Mouse (Mus musculus) G1E (cell line): ENCODE measurements around the gene Baiap2.

Experiments
- CTCF ChIP-seq: IDR thresholded peaks from 2 replicates; pipeline ENCODE4 v1.5.1; 2012; ENCODE audit warnings: low read depth, low read length, inconsistent platforms, mixed read lengths
- GATA1 ChIP-seq: IDR thresholded peaks from 2 replicates; pipeline ENCODE4 v1.6.1; 2012; ENCODE audit warnings: borderline replicate concordance, low read length, inconsistent platforms, mixed read lengths
- GATA2 ChIP-seq: IDR thresholded peaks from 2 replicates; pipeline ENCODE4 v1.6.1; 2012; ENCODE audit warnings: low read depth, low read length, inconsistent platforms, borderline replicate concordance
- POLR2AphosphoS5 ChIP-seq: IDR thresholded peaks from 2 replicates; pipeline ENCODE4 v1.6.1; 2012; ENCODE audit warnings: low read depth, low read length, inconsistent platforms; ENCODE audit not compliant: insufficient replicate concordance
- TAL1 ChIP-seq: conservative IDR thresholded peaks from 2 replicates; pipeline ENCODE4 v1.6.1; 2012; ENCODE audit warnings: low read depth, low read length, inconsistent platforms, mixed read lengths

DNA sequence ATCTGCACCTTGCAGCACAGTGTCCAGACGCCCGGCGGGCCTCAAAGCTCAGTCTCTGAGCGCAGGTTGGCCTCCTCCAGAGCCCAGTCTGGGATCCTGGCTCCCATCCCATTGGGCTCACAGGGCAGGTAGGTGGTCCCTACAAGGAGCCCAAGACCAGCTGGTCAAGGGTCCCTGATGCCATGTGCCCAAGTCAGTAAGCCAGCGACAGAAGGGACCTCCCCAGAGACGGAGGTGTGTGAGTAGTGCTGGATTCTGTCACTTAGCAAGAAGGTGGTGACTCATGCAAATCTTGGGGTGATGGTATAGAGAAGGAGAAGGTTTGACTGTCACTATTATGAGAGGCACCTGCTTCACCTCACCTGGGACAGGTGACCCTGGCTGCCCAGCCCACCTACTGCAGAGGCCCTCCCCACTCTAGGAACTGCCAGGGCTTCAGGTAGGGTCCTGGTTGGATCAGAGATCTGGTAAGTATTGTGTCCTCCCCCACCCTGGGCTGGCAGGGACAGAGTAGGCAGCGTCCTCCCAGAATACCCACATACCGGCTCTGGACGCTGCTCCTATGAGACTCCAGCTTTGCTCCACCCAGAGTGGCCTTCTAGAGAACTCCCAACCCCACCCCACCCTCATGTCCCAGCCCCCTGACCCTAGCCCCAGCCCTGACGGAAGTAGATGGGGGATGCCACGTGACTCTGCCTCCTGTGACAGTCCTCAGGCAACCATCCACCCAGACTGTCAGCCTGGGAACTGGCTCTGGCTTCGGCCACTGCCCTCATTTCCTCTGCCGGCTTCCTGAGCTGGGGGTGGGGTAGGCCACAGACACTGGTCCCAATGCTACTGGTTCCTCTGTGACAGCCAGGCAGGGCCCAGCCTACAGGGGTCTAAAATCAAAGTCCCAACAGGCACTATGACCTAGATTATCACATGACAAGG, 98.9 kb downstream of the Baiap2 start:
- no peak for TF ChIP-seq CTCF
- TF ChIP-seq GATA1 = no peak
- TF ChIP-seq TAL1 = no peak
- no peak for TF ChIP-seq POLR2AphosphoS5
- no peak for TF ChIP-seq GATA2
